Mouse (Mus musculus) ES-Bruce4 (cell line): ENCODE results near the gene Rasgef1c.

Experiments used
- CTCF ChIP-seq: IDR thresholded peaks from one replicate; pipeline ENCODE4 v1.8.1; 2011; ENCODE audit warnings: low read depth, low read length
- EP300 ChIP-seq: IDR thresholded peaks from 2 replicates; pipeline ENCODE4 v1.6.1; 2011; ENCODE audit warnings: low read depth, low read length; ENCODE audit not compliant: insufficient read depth
- POLR2A ChIP-seq: IDR thresholded peaks from one replicate; pipeline ENCODE4 v1.8.1; 2011; ENCODE audit warnings: low read length; ENCODE audit not compliant: insufficient read depth

DNA sequence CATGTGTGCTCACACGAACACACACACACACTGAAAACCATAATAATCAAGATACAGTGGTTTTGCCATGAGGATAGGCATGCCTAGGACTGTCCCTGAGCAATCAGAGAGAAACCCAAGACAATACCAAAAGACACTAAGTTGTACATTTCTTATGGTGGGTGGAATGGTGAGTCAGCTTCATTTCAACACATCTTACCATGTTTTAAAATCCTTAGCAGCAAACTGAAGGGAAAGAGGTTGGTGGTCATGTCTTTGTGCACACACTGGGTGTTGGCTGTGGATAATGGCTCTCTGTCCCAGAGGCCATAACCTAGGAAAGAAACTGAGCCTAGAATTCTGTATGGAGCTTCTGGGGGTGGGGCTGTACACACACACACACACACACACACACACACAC lies 32.2 kb downstream of the Rasgef1c start:
- TF ChIP-seq CTCF (no peak), EP300 (no peak), POLR2A (no peak)
